Mouse (Mus musculus) retina, adult 2 months (tissue): ENCODE measurements at regions not wholly inside any gene's neighbourhood (a gene's known extent, or its start where the extent isn't known, plus 50 kb on each side); places are given as distances from the start of the nearest gene placed in this dataset.

Experiments used
- DNase-seq: peaks from one replicate; pipeline ENCODE4 v3.0.0-alpha.2; 2012; ENCODE audit warnings: low read depth, low spot score

- DNase-seq: no peak
These were observed 64.2 kb upstream of the Cd93 start for GRCm38 (mm10) chr2:148507523-148507922.

DNA sequence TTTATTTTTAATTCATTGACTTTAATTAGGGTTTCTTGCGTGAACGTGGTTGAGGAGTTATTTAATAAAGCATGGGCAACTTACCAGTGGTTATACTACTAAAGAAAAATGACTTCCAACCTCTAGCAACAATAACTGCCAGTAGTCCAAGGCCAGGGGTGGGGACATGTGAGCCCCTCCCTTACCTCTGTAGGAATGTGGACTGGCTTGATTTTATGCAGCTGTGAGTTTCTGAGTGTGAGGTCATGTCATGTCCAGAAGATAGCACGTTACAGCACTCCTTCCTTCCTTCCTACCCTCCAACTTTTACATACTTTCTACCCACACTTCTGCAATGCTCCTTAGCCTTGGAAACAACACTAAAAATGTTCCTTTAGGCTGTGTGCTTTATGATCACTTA is 63.6 kb upstream of the Cd93 start:
- DNase-seq: no peak

DNA sequence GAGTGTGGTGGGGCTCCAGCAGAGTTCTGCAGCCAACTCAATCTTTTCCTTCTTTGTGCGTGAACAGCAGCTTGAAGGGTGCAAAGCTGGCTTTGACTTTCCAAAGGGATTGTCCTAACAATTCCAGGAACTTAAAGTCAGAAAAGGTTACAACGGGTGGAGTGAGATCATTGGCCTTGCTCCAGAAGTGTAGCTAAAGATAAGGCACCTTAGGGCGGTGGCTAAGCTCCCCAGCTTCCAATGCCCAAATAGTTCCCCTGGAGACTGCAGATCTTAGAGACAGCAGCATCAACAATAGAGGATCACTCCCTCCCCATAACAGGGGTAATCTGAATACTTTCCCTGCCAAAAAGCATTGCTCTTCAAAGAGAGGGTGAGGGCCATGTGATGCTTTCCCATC is 62.3 kb upstream of the Cd93 start:
- no peak for DNase-seq

DNA sequence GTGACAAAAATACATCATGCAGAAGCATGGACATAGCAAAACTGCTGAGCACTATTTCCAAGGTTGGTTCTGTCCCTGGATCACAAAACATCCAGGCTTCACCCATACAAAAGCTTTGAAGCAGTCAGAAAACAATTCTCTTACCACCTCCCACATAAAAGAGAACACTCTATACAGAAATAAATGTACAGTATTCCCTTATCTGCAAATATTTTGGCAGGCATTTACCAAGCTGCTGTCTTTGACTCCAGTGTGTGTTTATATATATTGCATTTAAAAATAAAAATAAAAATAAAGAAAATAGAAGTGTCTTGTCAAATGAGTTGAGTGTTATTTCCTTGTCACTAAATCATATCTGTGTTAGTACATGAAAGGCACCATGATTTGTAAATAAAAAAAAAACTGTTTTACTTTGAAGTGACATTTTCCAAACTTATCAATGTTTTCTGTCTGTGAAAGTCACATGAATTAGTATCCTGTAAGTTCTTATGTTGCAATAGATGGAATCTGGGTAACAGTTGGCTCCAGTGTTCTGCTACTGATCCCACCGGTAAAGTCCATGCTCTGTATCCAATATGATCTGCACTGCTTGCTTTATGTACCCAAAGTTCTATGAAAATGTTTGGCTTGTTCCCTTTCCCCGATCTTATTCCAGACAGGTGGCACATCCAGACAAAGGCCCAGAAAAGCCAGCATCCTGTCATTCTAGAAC is 59.9 kb upstream of the Cd93 start:
- DNase-seq: no peak

GRCm38 (mm10) chr2:148502321-148502720 is 59.0 kb upstream of the Cd93 start:
- DNase-seq: no peak

DNA sequence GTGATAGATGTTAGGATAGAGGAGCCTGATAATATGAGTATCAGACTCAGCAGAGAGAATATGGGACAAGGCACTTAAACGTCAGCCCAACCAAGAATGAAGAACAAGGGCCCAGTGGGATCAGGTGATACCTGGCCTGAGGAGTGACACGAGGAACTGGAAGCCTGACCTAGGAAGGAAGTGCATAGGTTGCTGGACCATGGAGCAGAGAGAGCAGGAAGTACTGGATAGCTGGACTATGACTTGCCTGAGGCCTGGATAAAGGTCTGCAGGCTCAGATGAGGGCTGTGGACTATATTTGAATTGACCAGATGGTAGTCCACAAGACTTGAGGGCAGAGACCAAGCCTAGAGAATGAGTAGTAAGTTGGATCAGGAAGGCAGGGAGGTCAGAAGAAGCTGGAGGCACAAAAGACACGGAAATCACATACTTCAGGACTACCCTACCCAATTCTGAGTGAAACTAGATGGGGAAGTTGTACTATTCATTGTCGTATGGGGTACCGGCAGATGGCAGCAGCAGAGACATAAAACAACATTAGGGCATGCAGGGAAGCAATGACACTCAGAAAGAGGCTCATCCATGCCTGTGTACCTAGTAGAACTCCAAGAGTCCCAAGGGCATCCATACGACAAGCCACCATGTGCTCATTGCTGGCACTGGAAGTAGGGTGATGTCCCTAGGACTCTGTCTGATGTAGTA is 57.0 kb upstream of the Cd93 start:
- no peak for DNase-seq

- no peak for DNase-seq
These were observed 54.3 kb upstream of the Cd93 start for GRCm38 (mm10) chr2:148497452-148498302.

DNA sequence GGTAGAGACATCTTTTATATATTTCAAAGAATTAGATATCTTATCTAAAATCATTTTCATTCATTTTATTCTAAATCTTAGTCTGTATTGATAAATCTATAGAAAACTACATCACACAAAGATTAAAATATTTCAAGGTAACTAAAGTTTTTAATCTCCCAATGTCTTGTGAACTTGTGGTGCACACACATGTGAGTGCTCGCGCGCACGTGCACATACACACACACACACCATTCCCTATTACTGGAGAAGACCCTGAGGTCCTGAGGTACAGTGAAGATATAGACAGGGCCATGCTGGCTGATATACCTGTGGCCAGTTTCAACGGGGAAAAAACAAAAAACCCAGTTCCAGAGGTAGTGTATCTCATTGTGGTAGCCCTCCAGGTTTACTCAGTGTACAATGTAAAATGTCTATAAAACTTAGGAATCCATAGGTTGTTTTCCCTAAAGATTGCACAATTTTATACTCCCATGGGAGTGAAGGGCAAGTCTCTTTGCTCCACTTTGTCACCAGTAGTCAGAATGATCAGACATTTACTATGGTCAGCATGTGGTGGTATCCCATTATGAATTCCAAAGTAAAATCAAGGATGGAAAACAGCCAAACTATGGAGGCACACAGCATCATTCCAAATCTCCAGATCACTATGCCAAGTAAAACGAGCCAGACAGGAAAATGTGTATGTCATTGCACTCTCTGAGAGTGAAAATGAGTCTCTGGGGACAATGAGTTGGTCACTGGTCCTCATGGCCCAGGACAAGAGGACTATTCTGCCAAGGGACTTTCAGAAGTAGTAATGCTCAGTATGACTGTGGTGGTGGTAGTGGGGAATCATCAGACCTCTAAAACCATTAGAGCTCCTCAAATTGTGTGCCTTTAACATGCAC is 53.0 kb upstream of the Cd93 start:
- DNase-seq: no peak

DNA sequence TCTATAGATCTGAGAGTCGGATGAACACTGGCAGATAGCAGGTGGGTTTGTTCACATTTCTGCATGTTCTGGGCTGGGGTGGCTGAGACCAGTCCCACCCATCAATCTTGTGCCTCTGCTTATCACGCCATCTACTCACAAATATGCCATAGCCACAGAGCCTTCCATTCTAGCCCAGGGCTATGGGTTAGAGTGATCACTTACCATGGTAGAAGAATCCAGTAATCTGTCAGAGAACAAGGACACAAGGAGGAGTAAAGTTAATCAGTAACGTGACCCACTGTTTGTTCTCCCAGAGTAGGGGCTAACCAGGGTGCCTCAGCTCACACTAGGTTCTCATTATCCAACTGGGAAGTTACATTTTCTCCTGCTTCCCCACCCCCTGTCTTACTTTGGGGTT is 52.1 kb upstream of the Cd93 start:
- DNase-seq: no peak

GRCm38 (mm10) chr2:148493281-148493680 is 49.9 kb upstream of the Cd93 start:
- DNase-seq: no peak
